Mouse (Mus musculus) 416B (cell line): ENCODE measurements at regions not wholly inside any gene's neighbourhood (a gene's known extent, or its start where the extent isn't known, plus 50 kb on each side); places are given as distances from the start of the nearest gene placed in this dataset.

Source experiments
- DNase-seq: peaks from one replicate; pipeline ENCODE4 v3.0.0; 2011; ENCODE audit warnings: low read depth

DNA sequence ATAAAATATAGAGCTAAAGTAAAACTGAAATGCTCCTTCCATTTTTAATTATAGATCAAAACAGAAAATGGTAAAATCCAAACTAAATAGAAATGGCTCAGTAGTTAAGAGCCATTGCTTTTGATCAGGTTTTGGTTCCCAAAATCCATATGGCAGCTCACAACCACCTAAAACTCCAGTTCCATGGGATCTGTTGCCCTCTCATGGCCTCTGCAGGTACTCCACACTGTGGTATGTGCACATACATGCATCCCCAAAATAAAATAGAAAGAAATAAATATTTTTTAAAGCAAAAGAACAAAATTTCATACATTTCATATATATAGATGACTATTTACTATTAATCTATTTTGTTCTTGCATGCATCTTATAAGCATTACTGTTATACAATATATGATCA lies 1396.1 kb downstream of the Diaph2 start:
- DNase-seq: peak; percentile 8

DNA sequence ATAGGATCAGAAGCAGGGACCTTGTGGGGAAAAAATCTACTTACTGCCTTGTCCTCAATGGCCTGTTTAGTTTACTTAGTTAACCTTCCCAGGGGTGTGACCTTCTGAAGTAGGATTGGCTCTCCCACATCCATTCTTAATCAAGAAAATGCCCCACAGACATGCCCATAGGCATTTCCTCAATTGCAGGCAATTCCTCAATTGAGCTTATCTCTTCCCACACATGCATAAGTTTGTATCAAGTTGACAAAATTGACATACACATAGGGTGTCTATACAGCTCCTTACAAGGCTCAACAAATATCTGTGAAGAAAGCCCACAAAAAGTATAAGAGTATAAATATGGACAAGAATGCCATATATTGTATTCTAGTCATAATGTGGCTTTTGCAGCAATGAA lies 1401.4 kb downstream of the Diaph2 start:
- no peak for DNase-seq
